Mouse (Mus musculus) kidney, adult 11 months (tissue): ENCODE measurements at regions not wholly inside any gene's neighbourhood (a gene's known extent, or its start where the extent isn't known, plus 50 kb on each side); places are given as distances from the start of the nearest gene placed in this dataset.

Experiments
- DNase-seq: peaks from one replicate; pipeline ENCODE4 v3.0.0; 2022

DNA sequence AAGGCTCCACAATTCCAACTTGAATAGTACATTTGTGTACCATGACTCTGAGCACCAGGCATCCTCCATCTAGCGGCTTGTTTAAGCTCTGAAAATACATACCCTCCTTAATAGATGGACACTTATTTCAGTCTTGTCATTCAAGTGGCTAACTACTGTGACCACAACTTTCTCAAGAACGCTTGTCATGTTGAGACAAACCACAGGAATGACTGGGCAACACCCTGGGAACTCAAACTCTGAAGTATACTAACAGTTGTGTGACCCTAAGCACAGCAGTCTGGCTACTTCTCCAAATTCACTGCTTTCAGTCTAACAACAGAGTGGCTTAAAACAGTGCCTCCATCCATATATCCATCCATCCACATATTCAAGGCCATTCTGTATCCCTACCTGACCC, 380.4 kb upstream of the Thbs1 start:
- DNase-seq = no peak

- no peak for DNase-seq
Measured at GRCm38 (mm10) chr2:117742413-117742812, 369.3 kb upstream of the Thbs1 start.

DNA sequence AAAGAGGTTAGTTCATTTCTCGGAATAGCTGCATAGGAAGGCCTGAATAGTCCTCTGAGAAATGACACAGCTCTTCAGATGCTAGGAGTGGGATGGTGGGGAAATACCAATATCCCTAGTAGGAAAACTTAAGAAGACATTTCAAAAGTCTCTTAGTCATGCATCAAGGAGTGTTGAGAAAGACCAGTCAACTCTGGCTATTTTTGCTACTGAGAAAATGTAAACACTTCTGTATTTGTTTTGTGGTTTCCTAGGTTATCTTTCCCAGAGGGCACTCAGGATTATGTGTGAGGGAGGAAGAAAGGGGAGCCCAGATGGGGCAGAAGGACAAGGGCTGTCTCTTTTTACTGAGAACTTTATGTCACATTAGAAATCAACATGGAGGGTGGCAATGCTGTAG, 367.8 kb upstream of the Thbs1 start:
- no peak for DNase-seq

DNA sequence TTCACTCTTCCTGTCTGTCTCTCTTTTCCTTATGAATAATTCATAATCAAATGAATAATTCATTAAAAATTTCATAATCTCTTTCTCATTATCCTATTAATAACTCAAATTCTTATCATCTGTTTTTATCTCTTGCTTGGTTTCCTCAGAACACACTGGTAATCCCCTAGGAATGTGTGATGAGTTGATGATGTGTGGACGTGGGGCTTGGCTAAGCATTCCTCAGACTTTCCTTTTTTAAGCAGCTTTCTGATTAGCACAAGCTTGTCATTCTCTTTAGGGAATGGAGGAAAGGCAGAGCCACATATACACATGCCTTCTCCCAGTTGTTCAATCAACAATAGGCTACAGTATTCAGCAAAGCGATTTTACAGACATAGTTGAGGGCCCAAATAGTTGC, 365.9 kb upstream of the Thbs1 start:
- DNase-seq = no peak

DNA sequence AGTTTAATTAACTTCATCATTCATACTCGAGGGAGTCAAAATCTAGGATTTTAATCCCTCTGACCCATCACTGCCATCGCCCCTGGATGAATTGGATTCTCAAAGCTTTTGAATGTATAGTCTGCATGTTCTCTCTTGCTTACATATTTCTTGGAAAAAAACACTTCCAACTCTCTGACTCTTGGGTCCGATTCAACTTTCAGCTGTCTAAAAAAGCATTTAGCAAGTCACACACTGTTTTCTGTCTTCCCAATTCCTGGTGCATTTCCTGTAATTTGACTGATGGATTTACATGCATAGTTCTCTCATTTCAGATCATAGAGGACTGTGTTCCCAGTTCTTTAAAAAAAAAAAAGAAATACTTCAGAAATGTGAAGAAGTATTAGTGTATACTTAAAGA, 364.5 kb upstream of the Thbs1 start:
- no peak for DNase-seq

GRCm38 (mm10) chr2:117748892-117749291, 362.8 kb upstream of the Thbs1 start:
- DNase-seq = no peak

DNA sequence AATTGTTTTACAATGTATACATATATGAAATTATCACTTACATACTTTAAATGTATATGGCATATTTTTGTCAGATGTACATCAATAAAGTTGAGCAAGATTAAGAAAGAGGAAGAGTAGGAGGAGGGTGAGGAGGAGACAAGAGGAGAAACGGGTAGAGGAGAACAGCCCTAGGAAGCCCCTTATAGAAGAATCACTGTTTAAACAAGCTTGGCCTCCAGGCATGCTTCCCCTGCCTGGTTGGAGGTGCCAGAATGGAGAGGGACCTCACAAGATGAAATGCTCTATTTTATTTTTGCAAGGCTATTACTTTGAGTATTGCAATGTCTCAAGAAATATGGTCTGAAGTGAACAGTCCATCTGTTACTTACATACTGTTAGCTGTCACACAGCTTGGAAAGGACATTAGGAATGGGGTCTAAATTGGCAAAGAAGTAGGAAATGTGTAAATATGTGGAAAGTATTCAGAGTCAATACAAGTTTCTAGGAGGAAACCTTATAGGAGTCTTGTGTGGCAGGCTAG, 352.1 kb upstream of the Thbs1 start:
- no peak for DNase-seq

- no peak for DNase-seq
Measured at GRCm38 (mm10) chr2:117763631-117764030, 348.0 kb upstream of the Thbs1 start.

- DNase-seq = no peak
Measured at GRCm38 (mm10) chr2:117765572-117765971, 346.1 kb upstream of the Thbs1 start.

- DNase-seq = no peak
Measured at GRCm38 (mm10) chr2:117766450-117766849, 345.2 kb upstream of the Thbs1 start.

DNA sequence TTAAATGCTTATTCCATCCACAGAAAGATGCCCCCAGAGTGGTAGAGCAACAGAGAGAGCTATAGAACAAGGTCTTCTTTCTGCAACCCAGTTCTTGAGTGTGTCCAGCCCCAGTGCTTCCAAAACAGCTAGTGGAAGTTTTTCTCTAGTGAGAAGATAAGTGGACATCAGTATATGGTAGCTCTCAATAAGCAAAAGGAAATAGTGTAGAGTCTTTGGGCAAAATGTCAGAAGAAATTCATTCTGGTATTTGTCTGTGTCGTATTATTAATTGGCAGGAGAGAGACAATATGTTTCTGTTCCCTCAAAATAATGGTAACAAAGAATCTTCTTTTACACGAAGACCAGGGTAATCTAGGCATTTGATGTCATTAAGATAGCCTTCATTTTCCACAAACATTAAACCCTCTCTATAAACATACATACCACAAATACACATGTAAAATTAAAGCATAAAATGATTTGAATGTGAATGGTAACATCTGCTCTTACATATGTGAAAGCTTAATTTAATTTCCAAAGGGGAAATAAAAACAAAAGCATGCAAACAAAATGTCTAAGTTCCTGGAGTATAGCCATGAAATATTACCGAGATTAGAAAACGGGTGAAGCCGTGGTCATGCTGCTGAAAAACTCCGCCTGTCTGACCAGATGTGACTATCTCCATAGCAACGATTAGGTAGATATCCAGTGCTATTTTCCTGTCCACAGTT, 342.1 kb upstream of the Thbs1 start:
- DNase-seq = no peak

DNA sequence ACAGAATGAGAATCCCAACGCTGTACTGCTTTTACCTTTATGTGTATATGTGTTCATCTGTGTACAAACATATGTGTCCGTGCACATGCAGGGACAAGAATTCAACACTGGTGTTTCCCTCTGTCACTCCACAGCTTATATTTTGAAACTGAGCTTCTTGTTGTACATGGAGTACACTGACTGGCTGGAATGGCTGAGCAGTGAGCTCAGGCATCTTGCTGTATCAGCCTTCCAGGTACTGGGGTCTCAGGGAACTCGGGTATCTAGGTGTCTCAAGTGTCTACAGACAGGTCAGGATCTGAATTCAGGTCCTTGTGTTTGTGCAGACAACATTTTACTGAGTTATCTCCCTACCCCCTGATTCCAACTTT, 341.6 kb upstream of the Thbs1 start:
- no peak for DNase-seq

- DNase-seq = no peak
Measured at GRCm38 (mm10) chr2:117780287-117780686, 331.4 kb upstream of the Thbs1 start.

- no peak for DNase-seq
Measured at GRCm38 (mm10) chr2:117780816-117781215, 330.9 kb upstream of the Thbs1 start.

DNA sequence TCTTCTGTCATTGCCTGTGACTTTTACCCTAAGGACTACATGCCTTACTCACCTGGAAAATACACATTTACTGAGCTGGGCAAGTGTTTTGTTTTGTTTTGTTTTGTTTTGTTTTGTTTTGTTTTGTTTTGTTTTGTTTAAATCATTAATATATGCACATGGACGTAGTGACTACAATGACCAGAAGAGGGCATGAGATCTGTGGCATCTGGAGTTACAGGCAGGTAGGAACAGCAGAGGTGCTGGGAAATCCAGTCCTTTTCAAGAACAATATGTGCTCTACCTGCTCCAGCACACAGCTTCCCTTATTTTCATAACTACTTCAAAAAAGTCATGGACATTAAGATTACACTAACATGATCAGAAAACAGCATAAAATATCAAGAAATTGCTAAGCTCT, 324.4 kb upstream of the Thbs1 start:
- DNase-seq = no peak

DNA sequence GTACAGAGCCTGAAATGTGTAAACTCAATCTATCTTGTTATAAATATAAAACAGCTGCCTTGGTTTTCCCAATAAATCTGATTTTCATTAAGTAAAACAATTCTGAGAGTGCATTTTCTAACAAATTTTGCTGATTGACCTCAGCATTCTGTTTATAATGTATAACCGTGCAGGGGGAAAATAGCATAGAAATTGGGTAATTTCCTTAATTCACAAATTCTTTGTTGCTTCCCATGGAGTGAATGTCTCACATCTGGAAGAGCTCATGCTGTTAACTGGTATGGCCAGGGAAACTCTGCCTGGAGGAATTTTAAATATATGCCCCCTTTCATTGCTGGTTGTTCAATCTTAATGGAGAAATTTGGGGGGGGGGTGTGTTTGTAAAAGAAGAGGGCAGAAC, 317.4 kb upstream of the Thbs1 start:
- no peak for DNase-seq

DNA sequence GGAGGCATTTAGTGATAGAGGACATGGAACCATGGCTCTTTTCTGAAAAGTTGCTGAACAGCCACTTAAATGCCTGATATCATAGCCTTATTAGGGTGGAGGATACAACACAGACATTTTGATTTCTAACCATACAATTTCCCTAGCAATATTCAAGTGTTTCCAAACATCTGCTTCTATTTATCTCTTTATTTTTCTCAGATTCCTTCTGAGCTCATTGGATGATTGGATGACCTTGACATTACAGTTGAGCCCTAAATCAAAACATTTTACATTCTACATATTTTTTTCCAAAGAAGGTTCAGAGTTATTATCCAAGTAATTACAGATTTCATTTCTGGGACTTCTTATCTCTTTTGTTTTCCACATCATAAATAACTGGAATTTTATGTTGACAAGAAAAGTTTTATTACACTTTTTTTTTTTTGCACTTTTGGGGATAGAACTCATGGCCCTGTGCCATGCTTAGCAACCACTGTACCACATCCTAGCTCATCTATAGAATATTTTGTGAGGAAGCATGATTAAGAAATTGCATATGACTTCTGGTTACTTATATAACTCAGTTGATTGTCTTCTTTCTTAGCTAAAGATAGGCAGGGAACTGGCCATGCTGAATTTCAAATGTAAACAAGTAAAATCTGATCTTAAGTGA, 309.6 kb upstream of the Thbs1 start:
- no peak for DNase-seq

DNA sequence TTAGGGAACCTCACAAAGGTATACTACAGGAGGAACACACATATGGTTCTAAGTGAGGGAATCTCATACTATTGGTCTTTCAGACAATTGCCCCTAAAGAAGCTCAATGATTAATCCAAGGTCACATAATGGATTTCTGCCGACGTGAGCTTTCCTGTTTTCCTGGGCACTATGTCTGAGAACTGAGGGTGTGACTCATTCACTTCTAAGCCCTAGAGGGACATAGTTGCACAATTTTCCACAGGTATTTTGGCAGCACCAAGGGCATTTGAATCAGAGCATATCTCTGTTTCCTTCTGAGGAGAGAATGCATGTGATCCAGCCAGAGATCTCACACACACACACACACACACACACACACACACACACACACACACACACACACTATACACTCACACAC, 309.0 kb upstream of the Thbs1 start:
- DNase-seq = no peak

GRCm38 (mm10) chr2:117804686-117805085, 307.0 kb upstream of the Thbs1 start:
- no peak for DNase-seq

DNA sequence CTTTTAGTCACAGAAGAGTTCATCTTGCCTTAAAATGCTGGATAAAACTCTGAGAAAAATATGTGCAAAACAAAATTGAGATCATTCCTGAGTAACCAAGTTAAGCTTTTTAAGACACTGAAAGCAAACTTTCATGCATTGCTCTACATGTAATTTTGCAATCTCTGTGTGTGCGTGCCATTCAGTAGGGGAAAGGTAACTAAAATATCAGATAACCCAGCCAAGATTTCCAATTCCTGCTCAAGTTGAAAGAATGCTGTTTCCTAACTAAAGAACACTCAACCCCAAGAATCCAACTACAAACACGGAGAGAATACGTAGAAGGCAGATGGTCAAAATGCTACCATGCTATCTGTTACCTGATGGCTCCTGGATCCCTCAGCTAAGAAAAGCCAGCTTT, 304.6 kb upstream of the Thbs1 start:
- no peak for DNase-seq

GRCm38 (mm10) chr2:117811506-117811905, 300.2 kb upstream of the Thbs1 start:
- DNase-seq = no peak

DNA sequence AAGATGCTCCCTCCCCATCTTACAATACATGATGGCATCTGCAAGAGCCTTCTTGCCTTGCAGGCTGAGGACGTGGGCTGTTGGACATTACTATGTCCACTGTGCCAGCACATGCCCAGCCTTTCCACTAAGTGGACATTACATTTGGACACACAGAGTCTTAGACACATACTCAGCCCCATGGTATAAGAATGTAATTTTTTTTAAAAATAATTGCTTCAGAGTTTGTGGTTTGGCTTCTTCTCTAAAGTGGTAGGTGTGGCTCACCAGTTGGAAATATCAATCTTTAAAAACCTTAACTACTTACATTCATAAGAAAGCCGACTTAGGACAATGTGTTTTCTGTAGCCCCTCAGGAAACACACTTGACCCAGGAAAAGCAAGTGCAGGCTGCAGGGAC, 299.7 kb upstream of the Thbs1 start:
- DNase-seq = no peak

- no peak for DNase-seq
Measured at GRCm38 (mm10) chr2:117819701-117820225, 291.9 kb upstream of the Thbs1 start.

GRCm38 (mm10) chr2:117820708-117821107, 291.0 kb upstream of the Thbs1 start:
- DNase-seq = no peak

DNA sequence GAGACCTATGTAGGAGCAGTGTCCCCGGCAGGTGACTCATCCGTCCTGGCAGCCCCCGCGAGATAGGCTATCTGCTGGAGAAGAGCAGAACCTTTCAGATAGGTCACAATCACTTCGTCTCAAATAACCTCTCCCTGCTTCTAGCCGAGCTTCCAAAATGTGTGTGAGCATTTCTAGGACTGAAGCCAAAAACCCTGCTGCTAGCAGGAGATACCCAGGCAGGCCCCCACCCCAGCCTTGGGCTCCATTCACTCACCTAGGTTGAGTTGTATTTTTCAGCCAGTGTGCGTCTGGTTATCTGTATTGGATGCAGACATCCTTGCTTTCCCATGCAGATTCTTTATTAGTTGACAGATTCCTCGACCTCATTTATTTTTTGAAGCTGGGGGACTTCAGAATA, 286.6 kb upstream of the Thbs1 start:
- no peak for DNase-seq
